Mouse (Mus musculus) lung, embryonic 14.5 days (tissue): ENCODE measurements around the gene Fbxw8. TPM values are rescaled to one million over a fixed set of nuclear protein-coding genes. Genes with fewer than 3 reads are reported as not detected.
A peak's percentile ranks its signal among the peaks of the same experiment; 100 is the strongest.

Source experiments
- ATAC-seq: fragments of 200-750 bp; cut with Nextera tagmentation; 2 replicates; pipeline ENCODE4 v1.8.0; 2017; ENCODE audit warnings: mild to moderate bottlenecking, moderate TSS enrichment, moderate library complexity; ENCODE audit not compliant: insufficient read depth
- DNase-seq: peaks from one replicate; pipeline ENCODE4 v3.0.0-alpha.2; 2015
- H3K27ac ChIP-seq: fragments of 300-500 bp; sonication (generic); 2 replicates; pipeline ENCODE4 v1.5.1; 2014; ENCODE audit warnings: low read depth, mild to moderate bottlenecking, moderate library complexity
- H3K27me3 ChIP-seq: fragments of 300-500 bp; sonication (generic); 2 replicates; pipeline ENCODE4 v1.6.1; 2014; ENCODE audit warnings: low read length, control low read depth; ENCODE audit not compliant: insufficient read depth
- H3K36me3 ChIP-seq: fragments of 300-500 bp; sonication (generic); 2 replicates; pipeline ENCODE4 v1.6.1; 2014; ENCODE audit warnings: control low read depth; ENCODE audit not compliant: insufficient read depth
- H3K4me1 ChIP-seq: fragments of 300-500 bp; sonication (generic); 2 replicates; pipeline ENCODE4 v1.6.1; 2014; ENCODE audit warnings: antibody characterized with exemption, control low read depth; ENCODE audit not compliant: insufficient read depth
- H3K4me2 ChIP-seq: fragments of 300-500 bp; sonication (generic); 2 replicates; pipeline ENCODE4 v1.6.1; 2014; ENCODE audit warnings: mild to moderate bottlenecking
- H3K4me3 ChIP-seq: fragments of 300-500 bp; sonication (generic); 2 replicates; pipeline ENCODE4 v1.5.1; 2014; ENCODE audit warnings: low read depth, low read length
- H3K9ac ChIP-seq: fragments of 300-500 bp; sonication (generic); 2 replicates; pipeline ENCODE4 v1.6.1; 2014
- H3K9me3 ChIP-seq: fragments of 300-500 bp; sonication (generic); 2 replicates; pipeline ENCODE4 v1.6.1; 2016; ENCODE audit warnings: low read depth, low read length, control low read depth
- CTCF ChIP-seq: IDR thresholded peaks from 2 replicates; pipeline ENCODE4 v1.5.1; 2016; ENCODE audit warnings: antibody characterized with exemption, low read depth
- WGBS: fragments of 180-500 bp; shearing (Covaris S2); extraction: QIAGEN DNeasy Blood & Tissue Kit; methylation state at CpG from one replicate; pipeline ENCODE4 v1.1.7; 2014; 5-methylcytosine and 5-hydroxymethylcytosine counted together
- polyA plus RNA-seq: library from polyadenylated mRNA; unstranded; fragments of >200 nt; fragmentation: Nextera tagmentation; extraction: Ambion mirVana; gene quantifications from 2 replicates; pipeline ENCODE4 v1.2.1, GENCODE M21; 2014

The Fbxw8 gene
- polyA plus RNA-seq, 1 experiment from 2014 or later = 31.3 TPM

- Histone ChIP-seq H3K4me2 (no peak overlapping the region), H3K36me3 (peaks cover 3% of the 10 kb centered on the region; the same call in 1 of the 2 replicates), H3K4me1 (peaks cover 22% of the 10 kb centered on the region), H3K9ac (no peak overlapping the region; the same call in 1 of the 2 replicates), H3K27me3 (no peaks in the 10 kb centered on the region), H3K9me3 (no peaks in the 10 kb centered on the region), H3K4me3 (no peak overlapping the region), H3K27ac (0 out of 2 replicates have a peak overlapping the region, but pooled peaks have one; percentile 48)
- ATAC-seq = no peak
- 51% methylated on average over 10 of the region's 10 CpGs for WGBS
- peak; percentile 75 for DNase-seq
- TF ChIP-seq CTCF = no peak
Observed at GRCm38 (mm10) chr5:118084171-118084727, 71.0 kb downstream of the Fbxw8 start.

GRCm38 (mm10) chr5:118083060-118083638, 72.1 kb downstream of the Fbxw8 start:
- no peak for TF ChIP-seq CTCF
- no peak overlapping the region for H3K27ac ChIP-seq

GRCm38 (mm10) chr5:118081996-118082395, 73.3 kb downstream of the Fbxw8 start:
- Histone ChIP-seq H3K4me2 (no peak overlapping the region), H3K9me3 (no peaks in the 10 kb centered on the region), H3K9ac (no peak overlapping the region), H3K4me3 (no peak overlapping the region), H3K4me1 (peaks cover 20% of the 10 kb centered on the region), H3K27ac (no peak overlapping the region), H3K27me3 (no peaks in the 10 kb centered on the region), H3K36me3 (peaks cover 23% of the 10 kb centered on the region)
- ATAC-seq (no peak), DNase-seq (no peak)
- 56% methylated on average over 6 of the region's 6 CpGs for WGBS
- no peak for TF ChIP-seq CTCF

More at GRCm38 (mm10) chr5:118083060-118083638, 72.1 kb downstream of the Fbxw8 start:
- 43% methylated on average over 12 of the region's 12 CpGs for WGBS
- no peak overlapping the region for H3K4me2 ChIP-seq
- H3K9ac ChIP-seq = no peak overlapping the region
- H3K9me3 ChIP-seq = no peaks in the 10 kb centered on the region
- H3K4me1 ChIP-seq = peaks cover 22% of the 10 kb centered on the region
- peaks cover 12% of the 10 kb centered on the region; the same call in 1 of the 2 replicates for H3K36me3 ChIP-seq
- no peaks in the 10 kb centered on the region for H3K27me3 ChIP-seq
- ATAC-seq (0 out of 2 replicates have a peak, but pooled peaks have one; percentile 14), DNase-seq (peak; percentile 42)
- no peak overlapping the region for H3K4me3 ChIP-seq

GRCm38 (mm10) chr5:118081374-118081949, 73.8 kb downstream of the Fbxw8 start:
- no peak for ATAC-seq
- WGBS = 72% methylated on average over 9 of the region's 9 CpGs
- peaks cover 28% of the 10 kb centered on the region for H3K36me3 ChIP-seq
- H3K27ac ChIP-seq = no peak overlapping the region
- no peak overlapping the region for H3K9ac ChIP-seq
- no peaks in the 10 kb centered on the region for H3K27me3 ChIP-seq
- no peak for TF ChIP-seq CTCF
- no peak overlapping the region for H3K4me2 ChIP-seq
- DNase-seq = no peak
- no peak overlapping the region for H3K4me3 ChIP-seq
- H3K9me3 ChIP-seq = no peaks in the 10 kb centered on the region
- peaks cover 20% of the 10 kb centered on the region for H3K4me1 ChIP-seq

GRCm38 (mm10) chr5:118079839-118080250, 75.4 kb downstream of the Fbxw8 start:
- no peak overlapping the region for H3K9ac ChIP-seq
- H3K4me2 ChIP-seq = no peak overlapping the region
- H3K27me3 ChIP-seq = no peaks in the 10 kb centered on the region
- no peak overlapping the region for H3K27ac ChIP-seq
- H3K4me3 ChIP-seq = no peak overlapping the region
- 71% methylated on average over 11 of the region's 11 CpGs for WGBS
- no peak for TF ChIP-seq CTCF
- H3K36me3 ChIP-seq = peaks cover 43% of the 10 kb centered on the region
- no peak for DNase-seq
- ATAC-seq = no peak
- peaks cover 20% of the 10 kb centered on the region for H3K4me1 ChIP-seq
- H3K9me3 ChIP-seq = no peaks in the 10 kb centered on the region

GRCm38 (mm10) chr5:118079354-118079753, 75.9 kb downstream of the Fbxw8 start:
- WGBS = 77% methylated on average over 6 of the region's 6 CpGs
- Histone ChIP-seq H3K27me3 (no peaks in the 10 kb centered on the region), H3K9ac (no peak overlapping the region), H3K4me2 (no peak overlapping the region), H3K36me3 (peaks cover 48% of the 10 kb centered on the region), H3K4me1 (peaks cover 20% of the 10 kb centered on the region), H3K9me3 (no peaks in the 10 kb centered on the region), H3K4me3 (no peak overlapping the region), H3K27ac (no peak overlapping the region)
- DNase-seq (no peak), ATAC-seq (no peak)
- no peak for TF ChIP-seq CTCF

- no peak overlapping the region for H3K4me3 ChIP-seq
- peaks cover 13% of the 10 kb centered on the region for H3K4me1 ChIP-seq
- WGBS = 76% methylated on average over 6 of the region's 6 CpGs
- no peaks in the 10 kb centered on the region for H3K9me3 ChIP-seq
- no peak overlapping the region for H3K27ac ChIP-seq
- peaks cover 54% of the 10 kb centered on the region for H3K36me3 ChIP-seq
- no peak overlapping the region for H3K9ac ChIP-seq
- H3K27me3 ChIP-seq = no peaks in the 10 kb centered on the region
- DNase-seq (no peak), ATAC-seq (no peak)
- no peak overlapping the region for H3K4me2 ChIP-seq
- TF ChIP-seq CTCF = no peak
Observed at GRCm38 (mm10) chr5:118078550-118078949, 76.7 kb downstream of the Fbxw8 start.
